Mouse (Mus musculus) MEL (cell line): Measurements from ENCODE around the gene Slc16a10.

ENCODE experiments used
- CHD1 ChIP-seq: IDR thresholded peaks from 2 replicates; pipeline ENCODE4 v1.6.1; 2012; ENCODE audit warnings: low read depth, mild to moderate bottlenecking, inconsistent platforms, low read length, improper control_type of control experiment
- CTCF ChIP-seq, 3 experiments: IDR thresholded peaks in 2 of 3; conservative IDR thresholded peaks in 1 of 3; 2 replicates each; pipeline ENCODE4 v1.5.1; 2011 to 2012; ENCODE audit warnings: low read length in 3 of 3, low read depth in 2 of 3, mild to moderate bottlenecking in 2 of 3, improper control_type of control experiment in 1 of 3, inconsistent platforms in 1 of 3, mixed read lengths in 1 of 3, moderate library complexity in 1 of 3; ENCODE audit not compliant: control insufficient read depth in 1 of 3, insufficient read depth in 1 of 3, poor library complexity in 1 of 3, severe bottlenecking in 1 of 3
- E2F4 ChIP-seq: IDR thresholded peaks from 2 replicates; pipeline ENCODE4 v1.6.1; 2011; ENCODE audit warnings: low read depth, low read length, improper control_type of control experiment, borderline replicate concordance
- MAFK ChIP-seq: IDR thresholded peaks from 2 replicates; pipeline ENCODE4 v1.6.1; 2011; ENCODE audit warnings: low read depth, mild to moderate bottlenecking, low read length, improper control_type of control experiment, borderline replicate concordance
- MYC ChIP-seq: IDR thresholded peaks from 2 replicates; pipeline ENCODE4 v1.6.1; 2011; ENCODE audit warnings: low read depth, mild to moderate bottlenecking, low read length, improper control_type of control experiment, moderate library complexity
- POLR2A ChIP-seq, 2 experiments: IDR thresholded peaks; 2 replicates each; pipeline ENCODE4 v1.6.1; 2011 to 2012; ENCODE audit warnings: low read length in 2 of 2, mild to moderate bottlenecking in 2 of 2, control low read depth in 1 of 2, improper control_type of control experiment in 1 of 2, low read depth in 1 of 2, moderate library complexity in 1 of 2; ENCODE audit not compliant: control insufficient read depth in 1 of 2, insufficient read depth in 1 of 2, poor library complexity in 1 of 2
- POLR2AphosphoS5 ChIP-seq: IDR thresholded peaks from 2 replicates; pipeline ENCODE4 v1.6.1; 2012; ENCODE audit warnings: low read depth, borderline replicate concordance, mild to moderate bottlenecking, inconsistent platforms, low read length, moderate library complexity, mixed read lengths
- SIN3A ChIP-seq: IDR thresholded peaks from 2 replicates; pipeline ENCODE4 v1.6.1; 2012; ENCODE audit warnings: low read length, improper control_type of control experiment, inconsistent platforms
- TAL1 ChIP-seq: IDR thresholded peaks from 2 replicates; pipeline ENCODE4 v1.6.1; 2012; ENCODE audit warnings: mild to moderate bottlenecking, inconsistent platforms, low read length, moderate library complexity, mixed read lengths
- TCF12 ChIP-seq: IDR thresholded peaks from 2 replicates; pipeline ENCODE4 v1.6.1; 2014; ENCODE audit warnings: low read depth, mild to moderate bottlenecking, inconsistent platforms, low read length, improper control_type of control experiment, moderate library complexity
- ZKSCAN1 ChIP-seq: IDR thresholded peaks from 2 replicates; pipeline ENCODE4 v1.6.1; 2012; ENCODE audit warnings: low read depth, mild to moderate bottlenecking, inconsistent platforms, low read length, improper control_type of control experiment, moderate library complexity

GRCm38 (mm10) chr10:40130126-40130525, 11.9 kb downstream of the Slc16a10 start:
- TF ChIP-seq CTCF (IDR thresholded peaks at IDR 0.05 in 2 of 3, conservative IDR thresholded peaks at IDR 0.05 in 1 of 3; ENCODE audit: control insufficient read depth in 1 of 3, insufficient read depth in 1 of 3, low read depth in 2 of 3, low read length in 3 of 3, poor library complexity in 1 of 3, severe bottlenecking in 1 of 3) (no peak), MYC (no peak), ZKSCAN1 (no peak), MAFK (no peak), POLR2AphosphoS5 (no peak), SIN3A (no peak), TAL1 (no peak), POLR2A (IDR thresholded peaks at IDR 0.05; ENCODE audit: control insufficient read depth in 1 of 2, insufficient read depth in 1 of 2, low read depth in 1 of 2, low read length in 2 of 2, poor library complexity in 1 of 2) (no peak), CHD1 (no peak), E2F4 (no peak), TCF12 (no peak)
